Mouse (Mus musculus): ENCODE results near the gene Nfe2. TPM values are rescaled to one million over a fixed set of nuclear protein-coding genes. Genes with fewer than 3 reads are reported as not detected.

Nfe2 gene
- total and polyA plus RNA-seq, 3 experiments: 0.14 TPM; not detected in 2

- Histone ChIP-seq H3K9me3 (replicated peaks; ENCODE audit: low read length) (no peaks in the 10 kb centered on the region), H3K27me3 (replicated peaks) (peaks cover 5% of the 10 kb centered on the region), H3K4me1 (ENCODE audit: control insufficient read depth in 1 of 2, insufficient read depth in 2 of 2) (peaks cover 16 to 82% of the 10 kb centered on the region in 2 experiments), H3K9ac (ENCODE audit: insufficient read depth, low read depth) (no peak overlapping the region), H3K36me3 (replicated peaks in 1 of 2; ENCODE audit: control insufficient read depth in 1 of 2, insufficient read depth in 1 of 2, low read length in 1 of 2) (peaks cover 22 to 52% of the 10 kb centered on the region in 2 experiments), H3K27ac (ENCODE audit: insufficient read depth, low read depth) (no peak overlapping the region), H3K4me3 (replicated peaks in 1 of 3; ENCODE audit: low read depth in 2 of 3, low read length in 2 of 3, poor library complexity in 1 of 3) (no peak overlapping the region), H3K4me2 (ENCODE audit: insufficient read depth, low read depth, poor library complexity, severe bottlenecking) (no peak overlapping the region), H3K79me2 (replicated peaks; ENCODE audit: control insufficient read depth, extremely low read depth, insufficient read depth, poor library complexity, severe bottlenecking) (no peaks in the 10 kb centered on the region)
- TF ChIP-seq MEF2A (IDR thresholded peaks at IDR 0.05; ENCODE audit: borderline replicate concordance, low read depth, low read length): 0 out of 2 replicates have a peak, but pooled peaks have one; percentile 44
- no peak for TF ChIP-seq NELFE (IDR thresholded peaks at IDR 0.05; ENCODE audit: low read depth, low read length)
- dilution Hi-C loops (cut with MboI; ENCODE audit: extremely low pct_ligation_motif_present, extremely low pct_unique_long_range_greater_than_20kb, low sequenced_read_pairs): no loop called here
- in situ Hi-C loops (cut with MboI; ENCODE audit: low pct_ligation_motif_present, low pct_unique_long_range_greater_than_20kb, low sequenced_read_pairs): no loop called here
- no peak for DNase-seq (ENCODE audit: extremely low read depth)
Observed at GRCm38 (mm10) chr15:103300067-103300471, 41.9 kb upstream of the Nfe2 start.

DNA sequence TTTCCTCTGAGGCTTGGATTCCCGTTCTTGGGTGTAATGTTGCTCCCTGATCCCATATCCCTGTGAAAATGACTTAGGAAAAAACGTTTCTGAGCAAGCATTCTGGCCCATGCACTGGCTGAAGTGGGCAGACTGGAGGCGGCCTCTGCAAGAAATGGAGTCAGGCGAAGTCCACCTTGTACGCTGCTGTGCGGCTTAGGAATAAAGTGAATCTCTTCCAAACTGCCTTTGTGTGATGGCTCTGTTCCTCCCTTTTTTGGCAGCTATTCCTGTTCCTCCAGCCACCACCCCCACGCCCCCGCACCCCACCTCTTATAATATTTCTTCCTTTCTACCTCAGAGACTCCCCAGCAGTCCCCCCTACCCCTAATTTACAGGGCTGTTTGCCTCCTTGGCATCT lies 41.4 kb upstream of the Nfe2 start:
- H3K79me2 ChIP-seq (replicated peaks; ENCODE audit: control insufficient read depth, extremely low read depth, insufficient read depth, poor library complexity, severe bottlenecking): no peaks in the 10 kb centered on the region
- peaks cover 22 to 55% of the 10 kb centered on the region in 2 experiments for H3K36me3 ChIP-seq (replicated peaks in 1 of 2; ENCODE audit: control insufficient read depth in 1 of 2, insufficient read depth in 1 of 2, low read length in 1 of 2)
- no peak overlapping the region for H3K9ac ChIP-seq (ENCODE audit: insufficient read depth, low read depth)
- in situ Hi-C loops (cut with MboI; ENCODE audit: low pct_ligation_motif_present, low pct_unique_long_range_greater_than_20kb, low sequenced_read_pairs) (no loop called here), dilution Hi-C loops (cut with MboI; ENCODE audit: extremely low pct_ligation_motif_present, extremely low pct_unique_long_range_greater_than_20kb, low sequenced_read_pairs) (no loop called here)
- H3K4me1 ChIP-seq (ENCODE audit: control insufficient read depth in 1 of 2, insufficient read depth in 2 of 2): peaks cover 16 to 82% of the 10 kb centered on the region in 2 experiments
- no peak overlapping the region for H3K27ac ChIP-seq (ENCODE audit: insufficient read depth, low read depth)
- DNase-seq (ENCODE audit: extremely low read depth): no peak
- TF ChIP-seq CHD1 (IDR thresholded peaks at IDR 0.05; ENCODE audit: low read depth, low read length) (no peak), USF1 (IDR thresholded peaks at IDR 0.05; ENCODE audit: low read depth, low read length) (no peak), ZNF384 (IDR thresholded peaks at IDR 0.05; ENCODE audit: low read depth, low read length) (no peak), JUND (conservative IDR thresholded peaks at IDR 0.05; ENCODE audit: low read depth, low read length) (no peak), PAX5 (IDR thresholded peaks at IDR 0.05; ENCODE audit: low read length) (no peak), MYC (IDR thresholded peaks at IDR 0.05; ENCODE audit: low read depth, low read length) (no peak), TBP (conservative IDR thresholded peaks at IDR 0.05; ENCODE audit: low read depth, low read length) (no peak), GABPA (IDR thresholded peaks at IDR 0.05; ENCODE audit: insufficient replicate concordance, low read depth, low read length) (no peak), ETS1 (conservative IDR thresholded peaks at IDR 0.05; ENCODE audit: low read depth, low read length) (no peak), BHLHE40 (IDR thresholded peaks at IDR 0.05; ENCODE audit: low read depth, low read length) (no peak), POLR2A (IDR thresholded peaks at IDR 0.05; ENCODE audit: low read depth, low read length) (no peak), MXI1 (IDR thresholded peaks at IDR 0.05; ENCODE audit: low read depth, low read length) (no peak), NELFE (IDR thresholded peaks at IDR 0.05; ENCODE audit: low read depth, low read length) (no peak), IRF4 (IDR thresholded peaks at IDR 0.05; ENCODE audit: low read depth, low read length) (no peak), E2F4 (IDR thresholded peaks at IDR 0.05; ENCODE audit: insufficient replicate concordance, low read depth, low read length) (no peak), ZMIZ1 (IDR thresholded peaks at IDR 0.05; ENCODE audit: low read depth, low read length) (no peak), SIN3A (IDR thresholded peaks at IDR 0.05; ENCODE audit: low read length) (no peak), MAZ (IDR thresholded peaks at IDR 0.05; ENCODE audit: low read depth, low read length) (no peak), POLR2AphosphoS2 (IDR thresholded peaks at IDR 0.05; ENCODE audit: low read depth, low read length) (no peak), JUN (IDR thresholded peaks at IDR 0.05; ENCODE audit: insufficient read depth, low read depth, low read length) (no peak)
- no peak overlapping the region for H3K4me3 ChIP-seq (replicated peaks in 1 of 3; ENCODE audit: low read depth in 2 of 3, low read length in 2 of 3, poor library complexity in 1 of 3)
- H3K9me3 ChIP-seq (replicated peaks; ENCODE audit: low read length): no peaks in the 10 kb centered on the region
- peaks cover 5% of the 10 kb centered on the region for H3K27me3 ChIP-seq (replicated peaks)
- H3K4me2 ChIP-seq (ENCODE audit: insufficient read depth, low read depth, poor library complexity, severe bottlenecking): no peak overlapping the region

Measured in CH12.LX (cell line).